Mouse (Mus musculus) colon, adult 2 months (tissue): ENCODE data around the gene Agl. TPM values are rescaled to one million over a fixed set of nuclear protein-coding genes. Genes with fewer than 3 reads are reported as not detected.

Experiments used
- polyA plus RNA-seq: library from polyadenylated mRNA; depleted of rRNA; stranded (reverse); fragments of >200 nt; gene quantifications from 2 replicates; pipeline ENCODE4 v1.2.3, GENCODE M21; 2012; rRNA removed

The Agl gene
- polyA plus RNA-seq, result 5.9 and 6.3 TPM in 2 replicates

GRCm38 (mm10) chr3:116807811-116808506, at the start of gene Agl:
Agl (minus strand) TSS chr3:116808166.

GRCm38 (mm10) chr3:116712436-116712881, 95.5 kb downstream of the Agl start, which contains the start of gene Slc35a3:
Slc35a3 (minus strand) TSS chr3:116712831.

Other genes with a start within 250 kb of the Agl start
- 0.03 and 0.05 TPM in 2 replicates for gene Lrrc39, start 245.2 kb downstream of the Agl start, polyA plus RNA-seq
- gene Sass6, start 213.2 kb downstream of the Agl start, polyA plus RNA-seq, result 0.78 and 1.00 TPM in 2 replicates
- 2.9 and 3.1 TPM in 2 replicates for gene Trmt13, start 193.6 kb downstream of the Agl start, polyA plus RNA-seq
- 14.0 and 14.3 TPM in 2 replicates for gene Mfsd14a, start 145.5 kb downstream of the Agl start, polyA plus RNA-seq
- gene Gm43191, start 126.9 kb downstream of the Agl start, polyA plus RNA-seq, result not detected in 2 replicates
- 28.7 and 37.7 TPM in 2 replicates for gene Slc35a3, start 95.3 kb downstream of the Agl start, polyA plus RNA-seq
- 25.6 and 41.6 TPM in 2 replicates for gene Frrs1, start 51.3 kb upstream of the Agl start, polyA plus RNA-seq
- gene 4930455H04Rik, start 160.1 kb upstream of the Agl start, polyA plus RNA-seq, result not detected in 2 replicates
- 0.69 and 0.83 TPM in 2 replicates for gene Palmd, start 160.8 kb upstream of the Agl start, polyA plus RNA-seq